15 mouse cellular contexts compared by ENCODE assay signal in the genomic region with DNA sequence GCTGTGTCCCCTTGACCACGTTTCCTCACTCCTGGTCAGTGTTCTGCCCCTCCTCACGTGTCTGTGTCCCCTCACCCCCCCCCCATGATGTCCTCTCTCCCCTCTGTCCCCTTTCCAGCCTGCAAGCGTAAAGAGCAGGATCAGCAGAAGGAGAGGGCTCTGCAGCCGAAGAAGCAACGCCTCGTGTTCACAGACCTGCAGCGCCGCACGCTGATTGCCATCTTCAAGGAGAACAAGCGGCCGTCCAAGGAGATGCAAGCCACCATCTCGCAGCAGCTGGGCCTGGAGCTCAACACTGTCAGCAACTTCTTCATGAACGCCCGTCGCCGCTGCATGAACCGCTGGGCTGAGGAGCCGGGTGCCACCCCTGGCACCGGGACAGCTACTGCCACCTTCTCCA. TPM values are rescaled to one million over a fixed set of nuclear protein-coding genes. Genes with fewer than 3 reads are reported as not detected.
DNase-seq lines count a peak whose midpoint lies in the region; ATAC-seq and TF ChIP-seq lines count a peak whose summit lies in the region.
"Had no signal": no experiment of that assay in that cellular context is flagged by ENCODE, and none has a peak within 500 bp of the region (broad histone marks: within the 10 kb centered on the region; RNA-seq: fewer than 3 reads in every experiment).

No protein-coding gene starts in this region.

- H3K27ac ChIP-seq in kidney, postnatal 0 days, result no peak overlapping the region
- no peak overlapping the region for H3K27ac ChIP-seq in forebrain, embryonic 11.5 days (ENCODE audit: low read depth, low read length)
- no peak overlapping the region for H3K27ac ChIP-seq in hindbrain, embryonic 16.5 days (ENCODE audit: low read depth, low read length)
- no peak overlapping the region for H3K27ac ChIP-seq in neural tube, embryonic 12.5 days
- H3K27ac ChIP-seq: layer of hippocampus, adult 2 months had no signal

- no peaks in the 10 kb centered on the region for H3K36me3 ChIP-seq in kidney, postnatal 0 days (ENCODE audit: insufficient read depth, low read length)
- H3K36me3 ChIP-seq in forebrain, embryonic 11.5 days (ENCODE audit: control insufficient read depth, insufficient read depth, low read length), result no peaks in the 10 kb centered on the region
- no peaks in the 10 kb centered on the region for H3K36me3 ChIP-seq in hindbrain, embryonic 16.5 days (ENCODE audit: control insufficient read depth, insufficient read depth, low read length)
- no peaks in the 10 kb centered on the region for H3K36me3 ChIP-seq in neural tube, embryonic 12.5 days

- peaks cover 24% of the 10 kb centered on the region for H3K27me3 ChIP-seq in kidney, postnatal 0 days (ENCODE audit: insufficient read depth, low read length)
- peaks cover 11% of the 10 kb centered on the region; the same call in 1 of the 2 replicates for H3K27me3 ChIP-seq in forebrain, embryonic 11.5 days (ENCODE audit: control insufficient read depth, insufficient read depth, low read length)
- H3K27me3 ChIP-seq in hindbrain, embryonic 16.5 days (replicated peaks; ENCODE audit: control insufficient read depth, insufficient read depth, low read length), result peaks cover 11% of the 10 kb centered on the region
- peaks cover 46% of the 10 kb centered on the region for H3K27me3 ChIP-seq in neural tube, embryonic 12.5 days (replicated peaks)

- DNase-seq in kidney, postnatal 0 days (ENCODE audit: low spot score), result no peak
- DNase-seq in kidney, adult 18-20 months, result no peak
- DNase-seq in forebrain, embryonic 11.5 days (ENCODE audit: low spot score), result no peak
- DNase-seq in urinary bladder, postnatal 36 days (ENCODE audit: low spot score in 2 of 2), result no peak
- DNase-seq in layer of hippocampus, adult 8-10 months (ENCODE audit: low spot score in 2 of 2), result no peak
- DNase-seq in lung, postnatal 10 days, result no peak
- DNase-seq: adrenal gland, adult 8-10 months; cerebellum, postnatal 10 days had no signal

- no peak for ATAC-seq in kidney, postnatal 0 days (replicated peaks; ENCODE audit: low FRiP score, low read depth)
- ATAC-seq in forebrain, embryonic 11.5 days (replicated peaks; ENCODE audit: low FRiP score), result no peak
- no peak; the same call in 1 of the 2 replicates for ATAC-seq in hindbrain, embryonic 16.5 days
- no peak for ATAC-seq in neural tube, embryonic 12.5 days (ENCODE audit: low FRiP score, low read depth)

- H3K9ac ChIP-seq in kidney, postnatal 0 days (ENCODE audit: low read depth, low read length), result no peak overlapping the region
- H3K9ac ChIP-seq in forebrain, embryonic 11.5 days (ENCODE audit: low read length), result peak overlapping the region; percentile 39
- H3K9ac ChIP-seq in hindbrain, embryonic 16.5 days (ENCODE audit: low read depth, low read length), result peak overlapping the region; percentile 55
- H3K9ac ChIP-seq in neural tube, embryonic 12.5 days, result 0 out of 2 replicates have a peak overlapping the region, but pooled peaks have one; percentile 8

- H3K4me3 ChIP-seq in kidney, postnatal 0 days (replicated peaks; ENCODE audit: low read depth, low read length), result no peak overlapping the region
- H3K4me3 ChIP-seq in forebrain, embryonic 11.5 days (ENCODE audit: low read depth, low read length), result no peak overlapping the region
- H3K4me3 ChIP-seq in hindbrain, embryonic 16.5 days (ENCODE audit: low read length), result peak overlapping the region; percentile 21
- H3K4me3 ChIP-seq in neural tube, embryonic 12.5 days, result no peak overlapping the region
- H3K4me3 ChIP-seq: layer of hippocampus, adult 2 months had no signal

- no peak for TF ChIP-seq CTCF in kidney, postnatal 0 days (IDR thresholded peaks at IDR 0.05; ENCODE audit: low read depth)

- H3K4me1 ChIP-seq in kidney, postnatal 0 days (replicated peaks; ENCODE audit: insufficient read depth, low read length), result 0 out of 2 replicates have a peak, but pooled peaks cover 4% of the 10 kb centered on the region
- peaks cover 6% of the 10 kb centered on the region; the same call in 1 of the 2 replicates for H3K4me1 ChIP-seq in forebrain, embryonic 11.5 days (replicated peaks; ENCODE audit: control insufficient read depth, insufficient read depth, low read length)
- H3K4me1 ChIP-seq in hindbrain, embryonic 16.5 days (ENCODE audit: control insufficient read depth, insufficient read depth, low read depth, low read length), result peaks cover 2% of the 10 kb centered on the region; the same call in 1 of the 2 replicates
- peaks cover 7% of the 10 kb centered on the region; the same call in 1 of the 2 replicates for H3K4me1 ChIP-seq in neural tube, embryonic 12.5 days

- 2% methylated on average over 19 of the region's 19 CpGs for WGBS in kidney, postnatal 0 days
- WGBS in forebrain, embryonic 11.5 days, result 10% methylated on average over 19 of the region's 19 CpGs
- 9% methylated on average over 19 of the region's 19 CpGs for WGBS in hindbrain, embryonic 16.5 days
- WGBS in neural tube, embryonic 12.5 days, result 8% methylated on average over 19 of the region's 19 CpGs

- peak overlapping the region; percentile 32; the same call in 1 of the 2 replicates for H3K4me2 ChIP-seq in kidney, postnatal 0 days (ENCODE audit: low read length)
- H3K4me2 ChIP-seq in forebrain, embryonic 11.5 days (ENCODE audit: low read depth, low read length, severe bottlenecking), result peak overlapping the region; percentile 38
- peak overlapping the region; percentile 45 for H3K4me2 ChIP-seq in hindbrain, embryonic 16.5 days (ENCODE audit: low read length)
- H3K4me2 ChIP-seq in neural tube, embryonic 12.5 days (replicated peaks), result peak overlapping the region; percentile 38

- no peaks in the 10 kb centered on the region for H3K9me3 ChIP-seq in kidney, postnatal 0 days (replicated peaks; ENCODE audit: low read length)
- no peaks in the 10 kb centered on the region for H3K9me3 ChIP-seq in forebrain, embryonic 11.5 days (ENCODE audit: control insufficient read depth, low read length)
- H3K9me3 ChIP-seq in hindbrain, embryonic 16.5 days (ENCODE audit: control insufficient read depth, low read length), result no peaks in the 10 kb centered on the region
- no peaks in the 10 kb centered on the region for H3K9me3 ChIP-seq in neural tube, embryonic 12.5 days

RNA-seq across cellular contexts. Expression of gene Onecut3, which starts 19.1 kb away (rescaled TPM):
- polyA plus RNA-seq in kidney, postnatal 0 days (2015; fragmentation: Nextera tagmentation; extraction: Ambion mirVana), result not detected in 2 replicates
- polyA plus RNA-seq in forebrain, embryonic 11.5 days (2014; fragmentation: Nextera tagmentation; extraction: Ambion mirVana), result 0.49 and 0.53 TPM in 2 replicates
- polyA plus RNA-seq in hindbrain, embryonic 16.5 days (2015; fragmentation: Nextera tagmentation; extraction: Ambion mirVana), result 1.2 and 1.3 TPM in 2 replicates
- polyA plus RNA-seq in neural tube, embryonic 12.5 days (2016; fragmentation: Nextera tagmentation; extraction: Ambion mirVana), result 1.0 and 1.2 TPM in 2 replicates
- under 1 TPM in 1 of 4 experiments, not detected in 3; 0.06 TPM for total RNA-seq in layer of hippocampus, adult 8-10 months (2022)
- total RNA-seq: adrenal gland, adult 8-10 months; layer of hippocampus, adult 2 months; liver, adult 2 months; megakaryocyte-erythroid progenitor cell, adult 5-6 weeks; MEL had no signal
- polyA plus RNA-seq: heart, postnatal 0 days; liver, adult 2 months had no signal

RNA-seq across cellular contexts. Expression of gene Atp8b3, which starts 25.2 kb away (rescaled TPM):
- 0.09 and 0.16 TPM in 2 replicates for polyA plus RNA-seq in kidney, postnatal 0 days (2015; fragmentation: Nextera tagmentation; extraction: Ambion mirVana)
- polyA plus RNA-seq in forebrain, embryonic 11.5 days (2014; fragmentation: Nextera tagmentation; extraction: Ambion mirVana), result 0.35 and 0.59 TPM in 2 replicates
- polyA plus RNA-seq in hindbrain, embryonic 16.5 days (2015; fragmentation: Nextera tagmentation; extraction: Ambion mirVana), result 1.5 and 1.6 TPM in 2 replicates
- polyA plus RNA-seq in neural tube, embryonic 12.5 days (2016; fragmentation: Nextera tagmentation; extraction: Ambion mirVana), result 1.0 TPM in 2 replicates
- 1 to 10 TPM in 1 of 4 experiments, under 1 TPM in 3; 0.11 to 1.2 (median 0.17) TPM for total RNA-seq in layer of hippocampus, adult 8-10 months (2022)
- total RNA-seq: liver, adult 2 months; megakaryocyte-erythroid progenitor cell, adult 5-6 weeks; MEL had no signal
- polyA plus RNA-seq: heart, postnatal 0 days; liver, adult 2 months had no signal

RNA-seq across cellular contexts. Expression of gene Rexo1, which starts 47.6 kb away (rescaled TPM):
- 16.8 and 17.3 TPM in 2 replicates for polyA plus RNA-seq in kidney, postnatal 0 days (2015; fragmentation: Nextera tagmentation; extraction: Ambion mirVana)
- 34.9 and 37.1 TPM in 2 replicates for polyA plus RNA-seq in forebrain, embryonic 11.5 days (2014; fragmentation: Nextera tagmentation; extraction: Ambion mirVana)
- polyA plus RNA-seq in hindbrain, embryonic 16.5 days (2015; fragmentation: Nextera tagmentation; extraction: Ambion mirVana), result 25.8 and 26.5 TPM in 2 replicates
- 35.6 and 35.9 TPM in 2 replicates for polyA plus RNA-seq in neural tube, embryonic 12.5 days (2016; fragmentation: Nextera tagmentation; extraction: Ambion mirVana)
- total RNA-seq in layer of hippocampus, adult 8-10 months (2022), result 10 to 100 TPM; 45.3 to 53.2 (median 49.5) TPM
